Mouse (Mus musculus): ENCODE measurements around the gene Traf6. TPM values are rescaled to one million over a fixed set of nuclear protein-coding genes. Genes with fewer than 3 reads are reported as not detected.

Traf6 gene
- total RNA-seq, 2 experiments from 2014 or later: 26.2 to 26.5 TPM

Other genes starting within 250 kb of the Traf6 start
- not detected for gene Rag2, start 53.7 kb upstream of the Traf6 start, total RNA-seq (2021)
- gene Rag1, start 28.9 kb upstream of the Traf6 start, total RNA-seq (2021): under 1 TPM; 0.17 to 0.31 TPM
- 10 to 100 TPM; 30.9 to 41.7 TPM for gene B230118H07Rik, start 28.9 kb upstream of the Traf6 start, total RNA-seq (2021)
- gene Prr5l, start 204.6 kb downstream of the Traf6 start, total RNA-seq (2021): 1 to 10 TPM; 4.8 to 6.1 TPM
- 10 to 100 TPM; 44.0 to 45.3 TPM for gene Commd9, start 207.8 kb downstream of the Traf6 start, total RNA-seq (2021)